Mouse (Mus musculus): ENCODE results near the gene Mrpl12. TPM values are rescaled to one million over a fixed set of nuclear protein-coding genes. Genes with fewer than 3 reads are reported as not detected.

Mrpl12 gene
- total and polyA plus RNA-seq, 3 experiments: 60.3 to 363 (median 267) TPM

GRCm38 (mm10) chr11:120509940-120510339 lies 25.5 kb downstream of the Mrpl12 start:
- dilution Hi-C loops (cut with MboI; ENCODE audit: extremely low pct_ligation_motif_present, extremely low pct_unique_long_range_greater_than_20kb, low sequenced_read_pairs) (no loop called here), in situ Hi-C loops (cut with MboI; ENCODE audit: low pct_ligation_motif_present, low pct_unique_long_range_greater_than_20kb, low sequenced_read_pairs) (no loop called here)
- H3K79me2 ChIP-seq (replicated peaks; ENCODE audit: control insufficient read depth, extremely low read depth, insufficient read depth, poor library complexity, severe bottlenecking): no peaks in the 10 kb centered on the region
- H3K9me3 ChIP-seq (replicated peaks; ENCODE audit: low read length): no peaks in the 10 kb centered on the region
- no peak overlapping the region for H3K27ac ChIP-seq (ENCODE audit: insufficient read depth, low read depth)
- no peak for DNase-seq (ENCODE audit: extremely low read depth)
- no peaks in the 10 kb centered on the region for H3K36me3 ChIP-seq (replicated peaks in 1 of 2; ENCODE audit: control insufficient read depth in 1 of 2, insufficient read depth in 1 of 2, low read length in 1 of 2)
- 0 out of 2 replicates have a peak, but pooled peaks have one; percentile 10 for TF ChIP-seq IRF4 (IDR thresholded peaks at IDR 0.05; ENCODE audit: low read depth, low read length)
- no peak for TF ChIP-seq USF1 (IDR thresholded peaks at IDR 0.05; ENCODE audit: low read depth, low read length)
- TF ChIP-seq ELF1 (IDR thresholded peaks at IDR 0.05; ENCODE audit: low read depth, low read length): no peak
- no peak for TF ChIP-seq PAX5 (IDR thresholded peaks at IDR 0.05; ENCODE audit: low read length)
- no peak for TF ChIP-seq ETS1 (conservative IDR thresholded peaks at IDR 0.05; ENCODE audit: low read depth, low read length)
- TF ChIP-seq POLR2A (IDR thresholded peaks at IDR 0.05; ENCODE audit: low read depth, low read length): no peak
- peak overlapping the region; percentile 78 for H3K4me2 ChIP-seq (ENCODE audit: insufficient read depth, low read depth, poor library complexity, severe bottlenecking)
- peak overlapping the region; percentile 59; the same call in 1 of the 2 replicates for H3K9ac ChIP-seq (ENCODE audit: insufficient read depth, low read depth)
- H3K4me1 ChIP-seq (ENCODE audit: control insufficient read depth in 1 of 2, insufficient read depth in 2 of 2): peaks cover 5 to 15% of the 10 kb centered on the region in 2 experiments
- H3K4me3 ChIP-seq (replicated peaks in 1 of 3; ENCODE audit: low read depth in 2 of 3, low read length in 2 of 3, poor library complexity in 1 of 3): peak overlapping the region in 1 of 3 experiments; percentile 1
- H3K27me3 ChIP-seq (replicated peaks): peaks cover 2% of the 10 kb centered on the region

DNA sequence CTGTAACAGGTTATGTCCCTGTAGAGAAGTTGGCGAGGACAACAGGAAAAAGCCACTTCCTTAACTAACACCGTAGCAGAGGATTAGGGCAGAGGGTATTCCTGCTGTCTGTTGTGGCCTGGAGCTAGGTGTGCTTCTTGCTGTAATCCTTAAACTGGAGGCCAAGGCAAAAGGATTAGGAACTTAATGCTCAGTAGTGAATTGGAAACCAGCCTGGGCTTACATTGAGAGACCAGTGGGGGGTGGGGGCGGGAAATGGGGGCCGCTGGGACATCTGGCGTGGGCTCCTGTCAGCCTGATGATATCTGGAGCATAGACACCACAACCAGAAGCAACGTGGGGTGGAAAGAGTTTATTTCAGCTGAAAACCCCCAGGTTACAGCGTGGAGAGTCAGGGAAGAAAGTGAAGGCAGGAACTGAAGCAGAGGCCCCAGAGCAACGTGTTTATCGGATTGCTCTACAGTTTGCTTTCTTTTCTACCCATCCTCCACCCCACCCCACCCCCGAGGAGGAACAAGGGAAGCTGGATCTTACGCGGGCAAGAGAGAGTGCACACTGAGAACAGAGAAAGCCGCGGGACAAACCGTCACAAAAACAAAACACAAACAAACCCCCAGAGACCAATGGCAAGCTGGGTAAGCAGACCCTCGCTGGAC lies 26.1 kb downstream of the Mrpl12 start:
- Histone ChIP-seq H3K36me3 (replicated peaks in 1 of 2; ENCODE audit: control insufficient read depth in 1 of 2, insufficient read depth in 1 of 2, low read length in 1 of 2) (no peaks in the 10 kb centered on the region), H3K4me3 (replicated peaks in 1 of 3; ENCODE audit: low read depth in 2 of 3, low read length in 2 of 3, poor library complexity in 1 of 3) (peak overlapping the region; percentile 7 to 30 (median 25)), H3K4me1 (ENCODE audit: control insufficient read depth in 1 of 2, insufficient read depth in 2 of 2) (peaks cover 5 to 17% of the 10 kb centered on the region in 2 experiments), H3K27me3 (replicated peaks) (peaks cover 2% of the 10 kb centered on the region), H3K9me3 (replicated peaks; ENCODE audit: low read length) (peaks cover 3% of the 10 kb centered on the region), H3K27ac (ENCODE audit: insufficient read depth, low read depth) (no peak overlapping the region), H3K79me2 (replicated peaks; ENCODE audit: control insufficient read depth, extremely low read depth, insufficient read depth, poor library complexity, severe bottlenecking) (no peaks in the 10 kb centered on the region), H3K4me2 (ENCODE audit: insufficient read depth, low read depth, poor library complexity, severe bottlenecking) (peak overlapping the region; percentile 78), H3K9ac (ENCODE audit: insufficient read depth, low read depth) (peak overlapping the region; percentile 59)
- in situ Hi-C loops (cut with MboI; ENCODE audit: low pct_ligation_motif_present, low pct_unique_long_range_greater_than_20kb, low sequenced_read_pairs): no loop called here
- dilution Hi-C loops (cut with MboI; ENCODE audit: extremely low pct_ligation_motif_present, extremely low pct_unique_long_range_greater_than_20kb, low sequenced_read_pairs): no loop called here
- peak; percentile 61 for DNase-seq (ENCODE audit: extremely low read depth)
- peak; percentile 51; the same call in 1 of the 2 replicates for TF ChIP-seq MAZ (IDR thresholded peaks at IDR 0.05; ENCODE audit: low read depth, low read length)
- no peak for TF ChIP-seq TBP (conservative IDR thresholded peaks at IDR 0.05; ENCODE audit: low read depth, low read length)
- peak; percentile 43; the same call in 1 of the 2 replicates for TF ChIP-seq NELFE (IDR thresholded peaks at IDR 0.05; ENCODE audit: low read depth, low read length)
- TF ChIP-seq ZMIZ1 (IDR thresholded peaks at IDR 0.05; ENCODE audit: low read depth, low read length): no peak; the same call in 1 of the 2 replicates
- no peak for TF ChIP-seq ZC3H11A (IDR thresholded peaks at IDR 0.05; ENCODE audit: low read depth, low read length)
- no peak; the same call in 1 of the 2 replicates for TF ChIP-seq SIN3A (IDR thresholded peaks at IDR 0.05; ENCODE audit: low read length)
- TF ChIP-seq JUND (conservative IDR thresholded peaks at IDR 0.05; ENCODE audit: low read depth, low read length): no peak
- TF ChIP-seq EP300 (IDR thresholded peaks at IDR 0.05; ENCODE audit: low read length): peak; percentile 38; the same call in 1 of the 2 replicates
- no peak for TF ChIP-seq ETS1 (conservative IDR thresholded peaks at IDR 0.05; ENCODE audit: low read depth, low read length)
- no peak for TF ChIP-seq MAX (IDR thresholded peaks at IDR 0.05; ENCODE audit: low read length)
- TF ChIP-seq BHLHE40 (IDR thresholded peaks at IDR 0.05; ENCODE audit: low read depth, low read length): 0 out of 2 replicates have a peak, but pooled peaks have one; percentile 19
- TF ChIP-seq CHD2 (IDR thresholded peaks at IDR 0.05; ENCODE audit: low read length): peak; percentile 90
- TF ChIP-seq RAD21 (IDR thresholded peaks at IDR 0.05; ENCODE audit: low read depth, low read length): no peak
- peak; percentile 56 for TF ChIP-seq POLR2A (IDR thresholded peaks at IDR 0.05; ENCODE audit: low read depth, low read length)
- TF ChIP-seq HCFC1 (IDR thresholded peaks at IDR 0.05; ENCODE audit: low read depth, low read length): no peak
- TF ChIP-seq MEF2A (IDR thresholded peaks at IDR 0.05; ENCODE audit: borderline replicate concordance, low read depth, low read length): 0 out of 2 replicates have a peak, but pooled peaks have one; percentile 32
- peak; percentile 21; the same call in 1 of the 2 replicates for TF ChIP-seq ELF1 (IDR thresholded peaks at IDR 0.05; ENCODE audit: low read depth, low read length)
- TF ChIP-seq MYC (IDR thresholded peaks at IDR 0.05; ENCODE audit: low read depth, low read length): 0 out of 2 replicates have a peak, but pooled peaks have one; percentile 36
- TF ChIP-seq IRF4 (IDR thresholded peaks at IDR 0.05; ENCODE audit: low read depth, low read length): no peak
- TF ChIP-seq CHD1 (IDR thresholded peaks at IDR 0.05; ENCODE audit: low read depth, low read length): peak; percentile 41; the same call in 1 of the 2 replicates
- no peak for TF ChIP-seq USF2 (conservative IDR thresholded peaks at IDR 0.05; ENCODE audit: low read depth, low read length)
- no peak for TF ChIP-seq KAT2A (IDR thresholded peaks at IDR 0.05; ENCODE audit: insufficient replicate concordance, low read length)
- TF ChIP-seq MXI1 (IDR thresholded peaks at IDR 0.05; ENCODE audit: low read depth, low read length): peak; percentile 19; the same call in 1 of the 2 replicates
- TF ChIP-seq CTCF (conservative IDR thresholded peaks at IDR 0.05 in 1 of 2, IDR thresholded peaks at IDR 0.05 in 1 of 2; ENCODE audit: low read depth in 2 of 2, low read length in 2 of 2): no peak
- no peak for TF ChIP-seq POLR2AphosphoS2 (IDR thresholded peaks at IDR 0.05; ENCODE audit: low read depth, low read length)
- TF ChIP-seq E2F4 (IDR thresholded peaks at IDR 0.05; ENCODE audit: insufficient replicate concordance, low read depth, low read length): 0 out of 2 replicates have a peak, but pooled peaks have one; percentile 56
- TF ChIP-seq RCOR1 (conservative IDR thresholded peaks at IDR 0.05; ENCODE audit: low read depth, low read length): 0 out of 2 replicates have a peak, but pooled peaks have one; percentile 23
- TF ChIP-seq UBTF (IDR thresholded peaks at IDR 0.05; ENCODE audit: low read depth, low read length): 0 out of 2 replicates have a peak, but pooled peaks have one; percentile 18
